Mouse (Mus musculus) MEL-GATA-1-ER (cell line): Measurements from ENCODE around the gene Ssbp2.
A peak's percentile ranks its signal among the peaks of the same experiment; 100 is the strongest.

Source experiments
- DNase-seq: peaks from one replicate; pipeline ENCODE4 v3.0.0-alpha.2; 2012; ENCODE audit warnings: low read depth; ENCODE audit errors: extremely low read depth

The Ssbp2 gene

DNA sequence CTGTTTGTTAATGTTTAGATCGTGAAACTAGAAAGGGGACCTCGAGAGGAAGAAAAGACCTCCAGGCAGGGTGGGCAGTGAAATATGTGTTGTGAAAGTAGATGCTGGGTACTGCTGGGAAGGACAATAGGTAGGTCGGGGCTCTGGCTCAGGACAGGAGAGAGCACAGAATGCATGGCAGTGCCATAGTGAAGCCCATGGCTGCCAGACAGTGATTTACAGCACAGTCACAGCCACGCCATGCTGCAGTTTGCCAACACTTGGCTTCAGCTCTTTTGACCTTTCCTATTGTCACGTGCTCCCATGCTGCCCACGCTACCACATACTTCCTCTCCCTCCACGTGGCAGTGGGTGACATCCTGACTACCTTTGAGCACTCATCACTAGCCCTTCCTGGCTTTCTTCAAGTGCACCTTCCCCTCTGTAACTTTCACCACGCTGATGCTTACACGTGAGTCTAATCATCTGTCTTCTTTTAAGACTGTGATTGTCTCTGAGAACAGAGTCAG lies 171.3 kb downstream of the Ssbp2 start:
- DNase-seq = no peak

DNA sequence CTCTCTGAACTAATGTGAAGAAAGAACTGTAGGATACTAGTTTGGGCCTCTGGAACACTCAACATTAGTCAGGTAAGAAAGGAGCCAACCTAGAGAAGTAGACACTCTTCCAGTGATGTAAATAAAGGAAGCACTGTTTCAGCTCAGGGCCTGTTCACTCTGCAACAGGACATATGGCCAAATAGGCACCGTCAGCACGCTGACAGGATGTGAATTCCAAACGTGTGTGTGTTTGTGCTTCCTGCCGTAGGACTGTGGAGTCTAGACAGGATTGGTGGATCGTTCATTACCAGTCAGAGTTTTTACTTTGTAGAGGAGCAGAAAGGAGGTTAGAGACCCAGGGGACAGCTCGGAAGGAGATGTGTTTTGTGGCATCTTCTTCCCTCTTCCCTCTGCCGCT lies 174.0 kb downstream of the Ssbp2 start:
- no peak for DNase-seq

DNA sequence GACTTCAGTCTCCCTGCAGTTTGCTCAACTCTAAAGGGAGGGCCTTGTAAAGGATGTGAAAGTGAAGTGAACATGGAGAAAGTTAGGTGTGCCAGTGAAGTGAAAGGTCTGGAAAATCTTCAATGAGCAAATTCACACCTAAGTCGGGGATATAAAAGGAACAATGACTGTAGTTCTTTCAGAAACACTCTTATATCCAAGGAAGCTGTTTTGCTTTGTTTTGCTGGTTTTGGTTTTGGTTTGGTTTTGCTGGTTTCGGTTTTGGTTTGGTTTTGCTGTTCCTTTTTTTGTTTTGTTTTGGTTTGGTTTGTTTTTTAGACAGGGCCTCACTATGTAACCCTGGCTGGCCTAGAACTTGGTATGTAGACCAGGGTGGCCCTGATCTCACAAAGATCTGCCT lies 175.9 kb downstream of the Ssbp2 start:
- no peak for DNase-seq

DNA sequence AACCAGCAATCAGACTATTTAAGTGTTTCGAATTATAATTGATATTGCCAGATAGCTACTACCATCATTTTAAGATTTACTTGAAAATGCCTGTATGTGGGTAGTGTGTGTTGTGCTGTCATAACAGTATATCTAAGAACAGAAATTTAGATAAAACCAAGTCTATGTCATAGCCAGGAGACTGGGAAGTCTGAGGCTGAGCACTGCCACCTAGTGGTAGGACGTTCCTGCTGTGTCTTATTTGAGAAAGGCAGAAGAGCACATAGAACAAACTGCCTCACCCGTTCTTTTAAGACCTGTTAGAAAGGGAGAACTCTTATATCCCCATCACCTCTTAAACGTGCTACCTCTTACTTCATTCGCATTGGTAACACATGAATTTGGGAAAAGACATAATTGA lies 176.7 kb downstream of the Ssbp2 start:
- peak; percentile 69 for DNase-seq

DNA sequence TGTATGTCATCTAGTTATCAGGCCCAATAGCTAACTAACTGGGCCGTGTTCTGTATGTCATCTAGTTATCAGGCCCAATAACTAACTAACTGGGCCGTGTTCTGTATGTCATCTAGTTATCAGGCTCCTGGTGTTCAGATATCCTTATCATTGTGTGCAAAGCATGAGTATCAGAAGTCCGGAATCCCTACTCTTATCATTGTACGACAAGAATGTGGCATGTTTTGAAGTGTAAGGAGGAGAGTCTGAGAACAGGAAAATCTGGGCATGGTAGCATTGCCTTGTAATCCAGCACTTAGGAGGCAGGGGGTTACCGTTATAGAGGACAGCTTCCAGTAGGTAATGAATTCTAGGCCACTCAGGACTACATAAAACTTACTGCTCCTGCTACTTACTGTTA lies 178.8 kb downstream of the Ssbp2 start:
- no peak for DNase-seq

DNA sequence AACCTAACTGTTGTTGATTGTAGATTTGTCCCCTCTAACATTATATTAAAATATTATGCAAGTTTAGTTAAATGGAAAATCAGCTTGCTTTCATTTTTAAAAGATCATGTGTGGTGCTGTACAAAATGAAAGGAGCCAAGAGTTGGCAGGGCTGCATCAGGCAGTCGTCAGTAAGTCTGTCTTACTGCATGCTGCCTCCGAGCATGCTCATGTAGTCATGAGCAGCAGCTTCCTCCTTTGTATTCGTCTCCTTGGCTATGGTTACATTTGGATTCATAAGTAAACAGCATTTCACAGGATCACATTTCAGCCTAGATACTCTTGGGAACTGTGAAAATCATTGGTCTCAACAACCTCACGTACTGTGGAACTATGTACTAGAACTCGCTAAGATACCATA lies 180.1 kb downstream of the Ssbp2 start:
- peak; percentile 11 for DNase-seq

DNA sequence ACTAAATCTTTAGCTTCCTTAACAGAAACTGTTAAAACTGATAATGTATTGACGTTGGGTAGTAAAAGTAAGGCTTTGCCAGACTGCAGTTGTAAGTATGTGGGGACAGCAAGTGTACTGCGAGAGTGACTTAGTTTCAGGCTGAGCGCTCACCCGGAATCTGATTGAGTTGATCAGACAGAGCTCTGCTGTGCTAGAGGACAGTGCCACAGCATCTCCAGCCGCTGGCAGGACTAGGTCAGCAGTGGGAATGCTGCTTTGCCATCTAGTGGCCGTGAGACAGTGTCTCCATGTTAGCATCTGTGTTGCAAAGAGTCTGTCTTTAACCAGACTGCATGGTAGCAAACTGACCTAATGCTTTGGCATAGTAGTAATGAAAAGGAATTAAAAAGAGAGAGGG lies 188.2 kb downstream of the Ssbp2 start:
- DNase-seq = no peak

DNA sequence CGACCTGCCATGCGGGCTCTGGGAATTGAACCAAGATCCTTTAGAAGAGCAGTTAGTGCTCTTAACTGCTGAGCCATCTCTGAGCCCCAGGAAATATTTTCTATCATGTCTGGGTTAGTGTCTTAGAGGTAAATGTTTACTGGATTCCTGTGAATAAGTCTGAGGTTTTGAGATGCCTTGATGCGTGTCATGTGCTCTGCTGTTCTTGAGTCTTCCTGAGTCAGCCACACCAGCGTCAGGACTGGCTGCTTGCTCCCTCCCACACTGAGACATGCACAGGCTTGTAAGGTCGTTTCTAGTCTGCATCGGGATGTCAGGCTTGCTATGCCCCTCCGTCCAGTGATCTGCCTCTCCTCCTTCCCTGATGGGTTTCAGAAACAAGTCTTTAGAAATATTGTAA lies 189.8 kb downstream of the Ssbp2 start:
- no peak for DNase-seq

DNA sequence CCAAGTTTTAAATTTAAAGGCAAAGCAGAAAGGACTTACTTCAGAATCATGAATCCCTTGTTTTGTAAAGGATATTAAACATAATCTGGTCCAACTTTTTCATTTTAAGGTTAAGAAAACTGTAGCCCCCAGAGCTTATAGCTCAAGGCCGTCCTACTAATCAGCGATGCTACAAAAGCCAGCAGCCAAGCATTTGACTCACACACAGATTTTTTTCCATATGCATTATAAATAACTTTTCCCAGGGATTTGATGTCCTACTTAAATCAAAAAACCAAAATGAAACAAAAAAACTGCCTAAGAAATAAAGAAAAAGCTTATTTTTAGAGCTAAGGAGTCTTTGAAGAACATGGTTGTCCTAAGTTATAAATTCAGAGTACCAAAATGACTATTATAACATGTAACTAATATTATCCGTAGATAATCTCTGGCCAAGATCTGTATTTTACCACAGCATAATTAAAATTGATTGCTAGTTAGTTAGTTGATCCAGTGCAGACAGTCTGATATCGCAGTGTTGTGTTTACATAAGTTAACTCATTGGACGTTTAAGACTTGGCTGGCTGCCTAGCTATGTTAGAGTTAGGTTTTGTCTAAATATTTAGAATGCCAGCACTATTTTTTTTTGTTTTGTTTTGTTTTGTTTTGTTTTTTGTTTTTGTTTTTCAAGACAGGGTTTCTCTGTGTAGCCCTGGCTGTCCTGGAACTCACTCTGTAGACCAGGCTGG lies 201.1 kb downstream of the Ssbp2 start:
- DNase-seq = no peak

DNA sequence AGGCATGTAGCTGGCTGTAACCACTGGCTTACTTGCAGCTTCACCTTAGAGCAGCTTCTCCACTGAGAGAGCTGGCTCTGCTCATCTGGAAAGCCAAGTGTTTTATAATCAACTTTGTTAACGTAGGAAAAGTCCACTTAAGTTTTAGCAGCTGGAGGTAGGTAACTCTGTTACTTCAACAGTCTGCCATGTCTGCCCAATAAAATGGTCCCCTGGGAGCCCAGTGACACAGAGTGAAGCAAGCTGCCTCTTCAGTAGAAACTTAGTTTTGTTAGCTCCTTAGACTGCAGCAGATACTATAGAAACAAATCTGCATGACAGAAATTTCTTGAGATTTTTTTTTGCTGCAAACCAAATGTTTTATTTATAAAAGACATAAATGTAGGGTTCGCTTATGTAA lies 202.7 kb downstream of the Ssbp2 start:
- no peak for DNase-seq

DNA sequence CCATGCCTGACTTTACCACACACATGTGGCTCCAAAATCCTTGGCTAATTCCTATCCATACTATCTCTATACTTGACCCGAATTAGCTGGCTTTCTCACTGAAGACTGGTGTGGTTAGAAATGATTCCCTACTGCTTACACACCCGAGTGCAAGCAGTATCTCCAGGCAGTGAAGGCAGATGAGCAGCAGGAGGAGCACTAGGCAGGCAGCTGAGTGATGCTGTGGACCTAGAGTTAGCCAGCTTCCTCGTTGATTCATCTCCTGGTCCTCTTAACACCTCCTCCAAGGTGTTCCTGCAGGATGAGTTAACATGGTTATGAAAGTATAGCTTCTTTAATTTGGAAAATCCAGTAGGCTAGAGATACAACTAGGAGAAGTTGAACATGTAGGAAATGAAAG lies 213.2 kb downstream of the Ssbp2 start:
- DNase-seq = no peak

DNA sequence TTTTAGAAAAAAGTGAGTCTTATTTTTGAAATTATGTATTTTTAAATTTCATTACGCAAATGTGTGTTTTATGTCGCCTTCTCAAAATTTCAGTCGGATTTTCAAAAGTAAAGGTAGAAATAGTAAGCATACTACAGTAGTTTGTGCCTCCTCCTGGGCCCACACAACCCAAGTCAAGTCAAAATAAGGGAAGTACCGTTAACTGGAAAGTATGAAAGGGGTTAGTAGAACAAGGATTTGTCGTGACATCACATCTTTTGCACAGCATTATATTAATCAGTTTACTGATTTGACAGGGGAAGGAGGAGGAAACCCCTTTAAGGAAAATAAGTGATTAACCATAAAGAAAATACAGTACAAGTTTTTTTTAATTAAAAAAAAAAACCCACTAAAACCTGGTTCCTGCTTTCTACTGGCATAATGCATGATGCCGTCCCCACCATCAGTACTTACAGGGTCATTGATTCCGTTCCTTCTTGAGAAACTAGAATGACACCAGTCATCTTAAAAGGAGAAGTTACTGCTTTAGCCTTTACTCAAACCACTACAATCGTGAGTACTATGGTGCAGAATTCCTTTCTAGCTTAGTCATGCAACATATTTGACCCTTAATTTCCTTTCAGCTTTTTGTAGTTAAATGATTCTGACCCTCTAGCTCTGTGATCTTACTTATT lies 220.8 kb downstream of the Ssbp2 start:
- DNase-seq = no peak

DNA sequence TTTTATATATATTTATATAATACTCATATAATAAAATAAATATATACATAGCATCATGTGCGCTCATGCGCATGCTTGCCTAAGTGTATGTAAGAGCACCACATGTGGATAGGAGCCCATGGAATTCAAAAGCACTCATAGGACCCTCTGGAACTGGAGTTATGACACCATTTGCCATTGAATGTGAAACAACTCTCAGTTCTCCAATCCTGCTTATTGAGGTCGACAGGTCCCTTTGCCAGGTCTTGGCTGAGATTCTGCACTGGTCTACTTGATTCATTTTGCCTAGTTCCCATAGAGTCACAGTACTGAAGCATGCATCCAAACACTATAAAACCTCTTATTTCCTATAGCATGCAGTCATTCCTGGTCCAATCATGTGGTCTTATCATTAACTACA lies 221.4 kb downstream of the Ssbp2 start:
- DNase-seq = no peak

DNA sequence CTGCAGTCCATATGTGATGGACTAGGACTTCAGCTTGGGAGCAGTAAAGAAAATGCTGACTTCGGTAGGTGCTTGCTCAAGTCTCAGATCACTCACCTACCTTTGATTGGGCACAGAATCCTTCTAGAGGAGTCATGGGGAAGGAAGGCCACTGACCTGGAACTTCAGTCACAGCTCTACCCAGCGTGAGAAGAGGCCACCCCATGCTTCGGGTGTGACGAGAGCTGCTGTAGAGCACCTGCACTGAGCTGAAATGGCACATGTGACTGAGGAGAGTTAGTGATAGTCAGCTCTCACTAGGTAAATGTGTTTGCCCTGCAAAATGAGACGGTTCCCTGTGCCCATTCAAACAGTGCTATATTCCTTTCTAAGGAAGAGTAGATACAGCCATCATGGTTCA lies 230.0 kb downstream of the Ssbp2 start:
- DNase-seq = no peak

DNA sequence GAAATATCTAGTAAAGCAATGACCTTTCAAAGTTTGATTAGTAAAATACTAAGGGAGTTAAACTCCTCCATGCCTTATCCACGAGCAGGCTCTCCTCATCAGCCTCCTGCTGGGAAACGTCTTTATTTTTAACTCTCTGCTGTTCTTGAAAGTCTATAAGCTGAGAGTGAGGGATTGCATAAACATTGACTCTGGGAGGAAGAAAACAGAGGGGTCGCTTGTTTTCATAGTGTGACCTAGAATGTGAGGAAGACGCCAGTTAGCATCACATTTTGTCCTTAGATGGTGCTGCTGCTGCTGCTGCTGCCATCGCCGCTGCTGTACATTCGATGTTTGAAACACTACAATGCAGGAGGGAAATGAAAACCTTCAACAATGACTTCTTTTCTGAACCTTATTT lies 233.5 kb downstream of the Ssbp2 start:
- no peak for DNase-seq

DNA sequence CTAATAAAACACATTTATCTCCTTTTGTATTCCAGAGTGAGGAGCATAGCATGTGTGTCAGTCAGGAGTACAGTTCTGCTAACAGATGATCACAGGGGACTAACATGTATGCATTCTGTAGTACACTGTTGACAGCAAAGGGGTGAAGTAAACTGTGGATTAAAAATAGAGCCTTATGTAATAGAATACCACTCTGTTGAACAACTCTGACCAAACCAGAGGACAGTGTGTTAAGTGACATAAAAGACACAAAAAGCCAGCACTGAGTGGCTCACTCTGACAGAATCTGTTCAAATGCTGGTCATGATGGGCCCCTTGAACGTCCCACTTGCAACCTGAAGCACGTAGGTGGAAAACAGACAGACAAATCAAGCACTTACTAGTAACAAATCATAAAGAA lies 235.3 kb downstream of the Ssbp2 start:
- DNase-seq = no peak

DNA sequence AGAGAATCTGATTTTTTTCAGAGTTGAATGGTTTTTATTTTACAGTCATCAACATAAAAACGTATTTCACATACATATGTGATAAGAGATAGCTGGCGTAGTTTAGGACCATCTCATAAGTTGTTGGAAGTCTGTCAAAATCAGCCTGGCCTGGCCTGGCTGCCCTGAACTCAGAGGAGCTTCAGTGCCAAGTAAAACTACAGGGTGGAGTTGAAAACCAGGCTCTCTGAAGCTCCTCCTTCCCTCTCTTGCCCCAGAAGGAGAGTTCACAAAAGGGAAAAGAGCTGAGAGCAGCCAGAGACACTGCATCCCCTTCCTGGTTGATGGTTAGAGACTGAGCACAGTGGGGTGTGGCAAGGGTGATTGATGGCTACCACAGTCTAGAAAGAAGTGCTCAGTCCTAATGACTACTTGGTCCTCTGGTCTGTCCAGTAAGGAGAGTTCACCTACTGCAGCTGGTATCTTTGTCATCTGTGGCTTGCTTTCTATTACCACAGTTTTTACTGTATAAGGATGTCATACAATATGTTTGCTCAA lies 236.1 kb downstream of the Ssbp2 start:
- no peak for DNase-seq

DNA sequence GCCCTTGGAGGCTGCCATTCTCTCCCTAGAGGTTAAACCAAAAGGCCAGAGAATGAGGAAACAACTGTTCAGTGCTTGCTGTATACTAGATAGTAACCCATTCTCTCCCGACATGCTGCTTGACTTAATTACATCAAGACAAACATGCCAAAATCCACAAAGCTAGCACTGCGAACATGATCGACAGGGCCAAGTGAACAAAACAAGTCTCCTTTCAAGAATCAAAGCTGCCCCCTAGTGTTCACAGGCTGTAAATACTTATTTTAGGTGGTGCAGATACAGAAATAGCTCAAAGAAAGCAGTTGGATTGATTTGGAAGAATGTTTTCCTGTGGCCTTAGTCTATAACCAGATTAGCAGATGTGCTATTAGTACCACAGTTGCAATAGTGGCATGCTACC lies 236.9 kb downstream of the Ssbp2 start:
- DNase-seq = peak; percentile 32

DNA sequence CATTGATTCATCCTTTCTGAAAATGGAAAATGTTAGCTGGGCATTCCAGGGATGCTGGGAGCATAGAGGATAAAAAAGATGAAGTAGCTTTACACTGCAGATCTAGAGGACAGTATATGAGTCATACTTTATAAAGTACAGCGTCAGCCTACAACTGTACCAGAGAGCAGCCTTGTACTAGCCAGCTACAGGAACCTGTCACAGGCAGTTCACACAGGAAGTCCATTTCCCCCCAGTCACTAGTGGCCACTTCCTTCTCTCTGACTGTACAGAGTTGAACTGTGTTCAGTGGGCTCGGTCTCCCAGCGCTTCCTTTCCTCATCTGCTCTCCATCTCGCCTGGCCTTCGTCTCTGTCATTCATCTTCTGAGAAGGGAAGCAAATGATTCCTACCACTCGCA lies 242.3 kb downstream of the Ssbp2 start:
- DNase-seq = no peak

DNA sequence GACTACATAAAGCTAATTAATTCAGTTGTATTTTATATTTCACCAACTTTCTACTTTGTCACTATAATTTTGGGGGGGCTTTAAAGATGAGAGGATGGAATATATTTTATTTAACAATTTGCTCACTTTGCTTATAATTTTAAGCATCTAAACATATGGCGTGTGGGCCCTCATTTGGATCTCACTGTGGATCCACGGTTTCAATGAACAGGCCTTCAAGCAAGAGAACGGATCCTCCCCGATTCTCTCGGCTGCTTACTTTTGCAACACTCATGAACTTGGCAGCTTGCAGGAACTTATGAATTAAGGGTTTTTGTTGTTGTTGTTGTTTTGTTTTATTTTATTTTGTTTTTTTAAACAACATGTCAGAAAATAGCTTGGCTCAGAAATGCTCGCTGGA lies 259.4 kb downstream of the Ssbp2 start:
- no peak for DNase-seq

DNA sequence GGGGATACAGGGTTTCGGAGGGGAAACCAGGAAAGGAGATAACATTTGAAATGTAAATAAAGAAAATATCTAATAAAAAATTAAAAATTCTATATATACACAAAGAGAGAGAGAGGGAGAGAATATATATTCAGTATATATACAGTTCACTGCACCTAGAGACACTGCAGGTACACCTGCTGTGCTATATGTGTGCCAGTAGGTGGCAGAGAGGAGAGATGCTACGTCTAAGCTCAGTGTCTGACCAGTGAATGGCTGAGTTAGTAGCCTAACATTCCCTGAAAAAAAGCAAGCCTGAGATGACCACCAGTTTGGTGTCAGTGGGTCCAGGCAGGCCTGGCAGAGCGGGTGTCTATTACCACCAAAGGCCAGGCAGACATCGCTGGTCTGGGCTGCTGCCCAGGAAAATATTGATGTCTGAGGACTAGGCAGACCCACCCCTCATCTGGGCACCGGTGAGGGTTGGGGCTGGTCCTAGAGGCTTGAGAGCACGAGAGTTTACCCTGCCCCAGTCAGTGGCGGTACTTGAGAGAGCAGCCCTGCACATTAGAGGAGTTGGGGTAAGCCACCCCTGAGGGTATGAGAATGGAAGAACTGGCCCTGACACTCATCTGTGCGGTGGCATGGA lies 263.1 kb downstream of the Ssbp2 start:
- DNase-seq = no peak

DNA sequence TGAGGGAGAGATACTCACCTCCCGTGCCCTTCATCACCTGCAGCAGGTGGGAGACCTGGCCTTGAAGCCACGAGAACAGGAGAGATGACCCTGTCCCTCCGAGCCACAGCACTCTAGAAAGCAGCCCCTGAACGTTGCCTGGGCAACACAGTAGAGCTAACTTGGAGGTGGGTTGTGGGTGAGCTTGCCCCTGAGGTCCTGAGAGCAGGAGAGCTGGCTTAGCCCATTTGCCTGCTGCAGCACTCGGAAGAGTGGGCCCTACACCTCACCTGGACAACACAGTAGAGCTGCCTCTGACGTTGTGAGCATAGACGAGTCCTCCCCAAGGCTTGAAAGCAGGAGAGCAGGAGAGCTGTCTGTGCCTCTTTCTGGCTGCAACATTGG lies 263.6 kb downstream of the Ssbp2 start:
- no peak for DNase-seq
